Mouse (Mus musculus) embryonic fibroblast, embryonic 13.5 days (primary cell): Measurements from ENCODE around the gene Slc38a1.
A peak's percentile ranks its signal among the peaks of the same experiment; 100 is the strongest.

Source experiments
- CTCF ChIP-seq: IDR thresholded peaks from 2 replicates; pipeline ENCODE4 v1.5.1; 2011; ENCODE audit warnings: mild to moderate bottlenecking, control low read depth, low read length, moderate library complexity, borderline replicate concordance; ENCODE audit not compliant: insufficient read depth
- POLR2A ChIP-seq: IDR thresholded peaks from 2 replicates; pipeline ENCODE4 v1.6.1; 2011; ENCODE audit warnings: low read depth, mild to moderate bottlenecking, control low read depth, low read length, moderate library complexity

DNA sequence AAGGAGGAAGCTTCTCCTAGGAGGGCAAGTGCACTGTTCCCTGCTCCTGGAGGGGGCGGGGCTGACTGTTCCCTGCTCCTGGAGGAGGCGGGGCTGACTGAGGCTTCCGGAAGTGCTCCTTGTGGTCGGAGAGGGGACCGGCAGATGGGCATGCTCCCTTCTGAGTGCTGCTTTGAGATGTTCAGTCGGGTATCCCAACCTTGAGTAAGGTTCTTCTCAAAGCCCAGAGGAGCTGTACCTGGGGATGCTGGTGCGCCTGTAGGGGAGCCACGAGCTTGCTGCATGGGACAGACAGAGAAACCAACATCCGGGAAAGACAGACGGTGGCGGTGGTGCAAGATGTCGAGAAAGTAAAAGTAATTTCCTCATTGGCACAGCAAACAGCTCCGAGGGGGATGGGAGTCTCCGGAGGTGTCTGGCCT lies 75.9 kb downstream of the Slc38a1 start:
- TF ChIP-seq CTCF (no peak), POLR2A (peak; percentile 54)
